Mouse (Mus musculus) thymus, adult 2 months (tissue): Measurements from ENCODE around the gene Ppm1j.

Experiments used
- CTCF ChIP-seq: fragments of 200-500 bp; IDR thresholded peaks from 2 replicates; pipeline ENCODE4 v1.5.1; 2012; ENCODE audit warnings: mild to moderate bottlenecking, control low read depth, low read length, moderate library complexity, borderline replicate concordance; ENCODE audit not compliant: control insufficient read depth, poor library complexity, insufficient read depth; ENCODE audit errors: extremely low read depth
- POLR2A ChIP-seq: fragments of 200-500 bp; IDR thresholded peaks from 2 replicates; pipeline ENCODE4 v1.6.1; 2012; ENCODE audit warnings: mild to moderate bottlenecking, low read length, control low read depth, moderate library complexity; ENCODE audit not compliant: control insufficient read depth, poor library complexity, insufficient read depth; ENCODE audit errors: extremely low read depth

DNA sequence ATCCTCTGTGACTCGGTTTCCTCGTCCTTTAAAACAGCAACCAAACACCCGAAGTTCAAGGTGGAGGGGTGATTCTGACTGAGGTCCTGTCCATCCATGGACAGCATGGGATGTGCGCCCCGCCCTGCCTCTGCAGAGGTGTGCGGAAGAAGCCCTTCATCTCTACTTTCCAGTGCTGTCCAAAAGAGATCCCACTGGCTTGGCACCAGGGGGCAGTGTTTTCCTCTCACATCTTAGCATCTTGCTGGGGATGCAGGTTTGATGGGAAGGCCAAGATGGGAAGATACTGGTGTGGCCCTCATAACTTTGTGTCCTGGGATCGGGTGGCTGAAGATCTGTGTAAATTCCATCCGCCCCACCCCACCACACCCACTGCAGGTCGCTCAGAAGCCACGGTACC lies 10.8 kb upstream of the Ppm1j start:
- no peak for TF ChIP-seq POLR2A
- TF ChIP-seq CTCF, result 0 out of 2 replicates have a peak, but pooled peaks have one; percentile 36
